Mouse (Mus musculus) liver, embryonic 11.5 days (tissue): ENCODE measurements around the gene Akt2. TPM values are rescaled to one million over a fixed set of nuclear protein-coding genes. Genes with fewer than 3 reads are reported as not detected.

Experiments used
- polyA plus RNA-seq: library from polyadenylated mRNA; unstranded; fragments of >200 nt; fragmentation: Nextera tagmentation; extraction: Ambion mirVana; gene quantifications from 2 replicates; pipeline ENCODE4 v1.2.1, GENCODE M21; 2014

Akt2 gene
- polyA plus RNA-seq, 1 experiment from 2014 or later: 68.4 TPM

Other genes with a start within 250 kb of the Akt2 start
- gene Shkbp1, start 235.5 kb upstream of the Akt2 start, polyA plus RNA-seq: 46.8 and 49.6 TPM in 2 replicates
- 0.43 and 1.2 TPM in 2 replicates for gene Gm20479, start 234.1 kb upstream of the Akt2 start, polyA plus RNA-seq
- 0.17 and 0.19 TPM in 2 replicates for gene Sptbn4, start 143.9 kb upstream of the Akt2 start, polyA plus RNA-seq
- 581 and 583 TPM in 2 replicates for gene Blvrb, start 143.6 kb upstream of the Akt2 start, polyA plus RNA-seq
- 20.6 and 21.5 TPM in 2 replicates for gene Sertad3, start 117.8 kb upstream of the Akt2 start, polyA plus RNA-seq
- gene Sertad1, start 104.6 kb upstream of the Akt2 start, polyA plus RNA-seq: 23.0 and 24.3 TPM in 2 replicates
- 0.80 and 0.84 TPM in 2 replicates for gene Prx, start 92.2 kb upstream of the Akt2 start, polyA plus RNA-seq
- 0.33 and 0.40 TPM in 2 replicates for gene Hipk4, start 68.3 kb upstream of the Akt2 start, polyA plus RNA-seq
- 39.3 and 44.4 TPM in 2 replicates for gene Pld3, start 38.3 kb upstream of the Akt2 start, polyA plus RNA-seq
- gene 2310022A10Rik, start 38.3 kb upstream of the Akt2 start, polyA plus RNA-seq: 33.9 and 35.1 TPM in 2 replicates
- not detected in 2 replicates for gene Ttc9b, start 62.4 kb downstream of the Akt2 start, polyA plus RNA-seq
- 4.8 and 5.6 TPM in 2 replicates for gene Map3k10, start 83.0 kb downstream of the Akt2 start, polyA plus RNA-seq
- gene Zfp607b, start 97.8 kb downstream of the Akt2 start, polyA plus RNA-seq: 1.6 and 3.0 TPM in 2 replicates
- gene Zfp60, start 139.8 kb downstream of the Akt2 start, polyA plus RNA-seq: 15.8 and 17.5 TPM in 2 replicates
- 1.6 and 2.3 TPM in 2 replicates for gene Zfp626, start 215.6 kb downstream of the Akt2 start, polyA plus RNA-seq
- 4.6 and 5.7 TPM in 2 replicates for gene Zfp59, start 247.1 kb downstream of the Akt2 start, polyA plus RNA-seq